Mouse (Mus musculus): ENCODE measurements around the gene Xpnpep3. TPM values are rescaled to one million over a fixed set of nuclear protein-coding genes. Genes with fewer than 3 reads are reported as not detected.
A peak's percentile ranks its signal among the peaks of the same experiment; 100 is the strongest.

Gene Xpnpep3
- polyA plus RNA-seq, 1 experiment from 2014 or later: 7.7 TPM

GRCm38 (mm10) chr15:81361022-81361404, 38.9 kb upstream of the Xpnpep3 start:
- no peak overlapping the region; the same call in 1 of the 2 replicates for H3K9ac ChIP-seq (ENCODE audit: low read length)
- H3K27me3 ChIP-seq (ENCODE audit: control insufficient read depth, insufficient read depth, low read length): no peaks in the 10 kb centered on the region
- H3K27ac ChIP-seq (ENCODE audit: low read depth, low read length): no peak overlapping the region
- 43% methylated on average over 6 of the region's 6 CpGs for WGBS
- H3K9me3 ChIP-seq (ENCODE audit: control insufficient read depth, low read length): no peaks in the 10 kb centered on the region
- peak overlapping the region; percentile 44; the same call in 1 of the 2 replicates for H3K4me3 ChIP-seq (ENCODE audit: low read depth, low read length)
- H3K36me3 ChIP-seq (ENCODE audit: control insufficient read depth, insufficient read depth, low read length): peaks cover 5% of the 10 kb centered on the region; the same call in 1 of the 2 replicates
- peaks cover 6% of the 10 kb centered on the region for H3K4me1 ChIP-seq (ENCODE audit: control insufficient read depth, insufficient read depth, low read length)
- DNase-seq (ENCODE audit: low spot score) (no peak), ATAC-seq (ENCODE audit: insufficient read depth, low FRiP score, low TSS enrichment) (no peak; the same call in 1 of the 2 replicates)
- peak overlapping the region; percentile 70 for H3K4me2 ChIP-seq (ENCODE audit: low read depth)

GRCm38 (mm10) chr15:81361417-81362015, 38.4 kb upstream of the Xpnpep3 start:
- H3K4me1 ChIP-seq (ENCODE audit: control insufficient read depth, insufficient read depth, low read length): peaks cover 6% of the 10 kb centered on the region
- ATAC-seq (ENCODE audit: insufficient read depth, low FRiP score, low TSS enrichment) (no peak), DNase-seq (ENCODE audit: low spot score) (no peak)
- H3K4me2 ChIP-seq (ENCODE audit: low read depth): no peak overlapping the region
- H3K36me3 ChIP-seq (ENCODE audit: control insufficient read depth, insufficient read depth, low read length): peaks cover 6% of the 10 kb centered on the region
- H3K4me3 ChIP-seq (ENCODE audit: low read depth, low read length): no peak overlapping the region
- no peaks in the 10 kb centered on the region for H3K27me3 ChIP-seq (ENCODE audit: control insufficient read depth, insufficient read depth, low read length)
- no peak overlapping the region for H3K27ac ChIP-seq (ENCODE audit: low read depth, low read length)
- no peak overlapping the region for H3K9ac ChIP-seq (ENCODE audit: low read length)
- WGBS: 53% methylated on average over 10 of the region's 10 CpGs
- H3K9me3 ChIP-seq (ENCODE audit: control insufficient read depth, low read length): no peaks in the 10 kb centered on the region

GRCm38 (mm10) chr15:81362501-81362900, 37.4 kb upstream of the Xpnpep3 start:
- H3K4me2 ChIP-seq (ENCODE audit: low read depth): no peak overlapping the region
- WGBS: 89% methylated on average over 1 of the region's 1 CpGs
- ATAC-seq (ENCODE audit: insufficient read depth, low FRiP score, low TSS enrichment) (no peak), DNase-seq (ENCODE audit: low spot score) (no peak)
- H3K4me3 ChIP-seq (ENCODE audit: low read depth, low read length): no peak overlapping the region
- H3K36me3 ChIP-seq (ENCODE audit: control insufficient read depth, insufficient read depth, low read length): peaks cover 9% of the 10 kb centered on the region
- H3K27me3 ChIP-seq (ENCODE audit: control insufficient read depth, insufficient read depth, low read length): no peaks in the 10 kb centered on the region
- H3K9me3 ChIP-seq (ENCODE audit: control insufficient read depth, low read length): no peaks in the 10 kb centered on the region
- H3K4me1 ChIP-seq (ENCODE audit: control insufficient read depth, insufficient read depth, low read length): peaks cover 6% of the 10 kb centered on the region
- no peak overlapping the region for H3K9ac ChIP-seq (ENCODE audit: low read length)
- no peak overlapping the region for H3K27ac ChIP-seq (ENCODE audit: low read depth, low read length)

- Histone ChIP-seq H3K27ac (ENCODE audit: low read depth, low read length) (no peak overlapping the region), H3K36me3 (ENCODE audit: control insufficient read depth, insufficient read depth, low read length) (peaks cover 9% of the 10 kb centered on the region), H3K9me3 (ENCODE audit: control insufficient read depth, low read length) (no peaks in the 10 kb centered on the region), H3K4me2 (ENCODE audit: low read depth) (no peak overlapping the region), H3K4me3 (ENCODE audit: low read depth, low read length) (no peak overlapping the region), H3K4me1 (ENCODE audit: control insufficient read depth, insufficient read depth, low read length) (peaks cover 6% of the 10 kb centered on the region), H3K9ac (ENCODE audit: low read length) (no peak overlapping the region), H3K27me3 (ENCODE audit: control insufficient read depth, insufficient read depth, low read length) (no peaks in the 10 kb centered on the region)
- WGBS: 91% methylated on average over 1 of the region's 1 CpGs
- ATAC-seq (ENCODE audit: insufficient read depth, low FRiP score, low TSS enrichment): no peak
- no peak for DNase-seq (ENCODE audit: low spot score)
Observed at GRCm38 (mm10) chr15:81364271-81364670, 35.7 kb upstream of the Xpnpep3 start.

GRCm38 (mm10) chr15:81365246-81365645, 34.7 kb upstream of the Xpnpep3 start:
- Histone ChIP-seq H3K36me3 (ENCODE audit: control insufficient read depth, insufficient read depth, low read length) (peaks cover 13% of the 10 kb centered on the region), H3K27me3 (ENCODE audit: control insufficient read depth, insufficient read depth, low read length) (no peaks in the 10 kb centered on the region), H3K4me1 (ENCODE audit: control insufficient read depth, insufficient read depth, low read length) (peaks cover under 1% of the 10 kb centered on the region; the same call in 1 of the 2 replicates), H3K9ac (ENCODE audit: low read length) (no peak overlapping the region), H3K27ac (ENCODE audit: low read depth, low read length) (no peak overlapping the region), H3K4me2 (ENCODE audit: low read depth) (no peak overlapping the region), H3K9me3 (ENCODE audit: control insufficient read depth, low read length) (no peaks in the 10 kb centered on the region), H3K4me3 (ENCODE audit: low read depth, low read length) (no peak overlapping the region)
- no peak for DNase-seq (ENCODE audit: low spot score)
- 92% methylated on average over 8 of the region's 8 CpGs for WGBS
- no peak for ATAC-seq (ENCODE audit: insufficient read depth, low FRiP score, low TSS enrichment)

- H3K4me2 ChIP-seq (ENCODE audit: low read depth): no peak overlapping the region
- DNase-seq (ENCODE audit: low spot score): no peak
- H3K27ac ChIP-seq (ENCODE audit: low read depth, low read length): no peak overlapping the region
- H3K9me3 ChIP-seq (ENCODE audit: control insufficient read depth, low read length): no peaks in the 10 kb centered on the region
- H3K9ac ChIP-seq (ENCODE audit: low read length): no peak overlapping the region
- no peak overlapping the region for H3K4me3 ChIP-seq (ENCODE audit: low read depth, low read length)
- no peaks in the 10 kb centered on the region for H3K27me3 ChIP-seq (ENCODE audit: control insufficient read depth, insufficient read depth, low read length)
- WGBS: 87% methylated on average over 4 of the region's 4 CpGs
- ATAC-seq (ENCODE audit: insufficient read depth, low FRiP score, low TSS enrichment): no peak
- H3K36me3 ChIP-seq (ENCODE audit: control insufficient read depth, insufficient read depth, low read length): peaks cover 17% of the 10 kb centered on the region
- no peaks in the 10 kb centered on the region for H3K4me1 ChIP-seq (ENCODE audit: control insufficient read depth, insufficient read depth, low read length)
Observed at GRCm38 (mm10) chr15:81366241-81366640, 33.7 kb upstream of the Xpnpep3 start.

- Histone ChIP-seq H3K36me3 (ENCODE audit: control insufficient read depth, insufficient read depth, low read length) (peaks cover 20% of the 10 kb centered on the region), H3K9me3 (ENCODE audit: control insufficient read depth, low read length) (no peaks in the 10 kb centered on the region), H3K4me1 (ENCODE audit: control insufficient read depth, insufficient read depth, low read length) (no peaks in the 10 kb centered on the region), H3K27me3 (ENCODE audit: control insufficient read depth, insufficient read depth, low read length) (no peaks in the 10 kb centered on the region), H3K4me3 (ENCODE audit: low read depth, low read length) (no peak overlapping the region), H3K4me2 (ENCODE audit: low read depth) (no peak overlapping the region), H3K9ac (ENCODE audit: low read length) (no peak overlapping the region), H3K27ac (ENCODE audit: low read depth, low read length) (no peak overlapping the region)
- DNase-seq (ENCODE audit: low spot score) (no peak), ATAC-seq (ENCODE audit: insufficient read depth, low FRiP score, low TSS enrichment) (no peak)
- 95% methylated on average over 1 of the region's 1 CpGs for WGBS
Observed at GRCm38 (mm10) chr15:81368601-81369000, 31.3 kb upstream of the Xpnpep3 start.

- no peaks in the 10 kb centered on the region for H3K9me3 ChIP-seq (ENCODE audit: control insufficient read depth, low read length)
- 53% methylated on average over 1 of the region's 1 CpGs for WGBS
- no peak overlapping the region for H3K27ac ChIP-seq (ENCODE audit: low read depth, low read length)
- no peak for ATAC-seq (ENCODE audit: insufficient read depth, low FRiP score, low TSS enrichment)
- H3K27me3 ChIP-seq (ENCODE audit: control insufficient read depth, insufficient read depth, low read length): no peaks in the 10 kb centered on the region
- H3K36me3 ChIP-seq (ENCODE audit: control insufficient read depth, insufficient read depth, low read length): peaks cover 20% of the 10 kb centered on the region
- no peak overlapping the region for H3K4me2 ChIP-seq (ENCODE audit: low read depth)
- no peak overlapping the region for H3K4me3 ChIP-seq (ENCODE audit: low read depth, low read length)
- DNase-seq (ENCODE audit: low spot score): no peak
- no peak overlapping the region for H3K9ac ChIP-seq (ENCODE audit: low read length)
- H3K4me1 ChIP-seq (ENCODE audit: control insufficient read depth, insufficient read depth, low read length): no peaks in the 10 kb centered on the region
Observed at GRCm38 (mm10) chr15:81370356-81370755, 29.6 kb upstream of the Xpnpep3 start.

- Histone ChIP-seq H3K9ac (ENCODE audit: low read length) (no peak overlapping the region), H3K4me3 (ENCODE audit: low read depth, low read length) (no peak overlapping the region), H3K27me3 (ENCODE audit: control insufficient read depth, insufficient read depth, low read length) (no peaks in the 10 kb centered on the region), H3K27ac (ENCODE audit: low read depth, low read length) (no peak overlapping the region), H3K36me3 (ENCODE audit: control insufficient read depth, insufficient read depth, low read length) (peaks cover 13% of the 10 kb centered on the region), H3K9me3 (ENCODE audit: control insufficient read depth, low read length) (no peaks in the 10 kb centered on the region), H3K4me2 (ENCODE audit: low read depth) (no peak overlapping the region), H3K4me1 (ENCODE audit: control insufficient read depth, insufficient read depth, low read length) (no peaks in the 10 kb centered on the region)
- DNase-seq (ENCODE audit: low spot score) (no peak), ATAC-seq (ENCODE audit: insufficient read depth, low FRiP score, low TSS enrichment) (no peak)
- WGBS: 93% methylated on average over 11 of the region's 11 CpGs
Observed at GRCm38 (mm10) chr15:81374621-81375020, 25.3 kb upstream of the Xpnpep3 start.
